Mouse (Mus musculus): ENCODE results near the gene H2afx.
"Not testable (repeated sequence)": the region's sequence is repeated elsewhere in the genome, so short reads cannot be mapped to it uniquely, and the experiment has no call there.

The H2afx gene

DNA sequence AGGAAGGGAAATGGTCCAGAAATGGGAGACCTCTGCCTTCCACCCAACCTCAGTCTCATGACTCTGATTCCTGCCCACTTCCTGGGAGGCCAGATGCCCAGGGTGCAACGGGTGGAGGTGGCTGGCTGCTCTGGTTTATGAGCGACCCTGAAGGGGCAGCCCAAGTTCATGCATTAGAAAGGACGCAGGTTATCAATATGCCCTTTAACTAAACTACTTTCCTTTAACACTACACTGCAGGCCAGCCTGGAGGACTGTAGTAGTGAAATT, 15.7 kb upstream of the H2afx start:
- no peak for DNase-seq (ENCODE audit: low read depth)

DNA sequence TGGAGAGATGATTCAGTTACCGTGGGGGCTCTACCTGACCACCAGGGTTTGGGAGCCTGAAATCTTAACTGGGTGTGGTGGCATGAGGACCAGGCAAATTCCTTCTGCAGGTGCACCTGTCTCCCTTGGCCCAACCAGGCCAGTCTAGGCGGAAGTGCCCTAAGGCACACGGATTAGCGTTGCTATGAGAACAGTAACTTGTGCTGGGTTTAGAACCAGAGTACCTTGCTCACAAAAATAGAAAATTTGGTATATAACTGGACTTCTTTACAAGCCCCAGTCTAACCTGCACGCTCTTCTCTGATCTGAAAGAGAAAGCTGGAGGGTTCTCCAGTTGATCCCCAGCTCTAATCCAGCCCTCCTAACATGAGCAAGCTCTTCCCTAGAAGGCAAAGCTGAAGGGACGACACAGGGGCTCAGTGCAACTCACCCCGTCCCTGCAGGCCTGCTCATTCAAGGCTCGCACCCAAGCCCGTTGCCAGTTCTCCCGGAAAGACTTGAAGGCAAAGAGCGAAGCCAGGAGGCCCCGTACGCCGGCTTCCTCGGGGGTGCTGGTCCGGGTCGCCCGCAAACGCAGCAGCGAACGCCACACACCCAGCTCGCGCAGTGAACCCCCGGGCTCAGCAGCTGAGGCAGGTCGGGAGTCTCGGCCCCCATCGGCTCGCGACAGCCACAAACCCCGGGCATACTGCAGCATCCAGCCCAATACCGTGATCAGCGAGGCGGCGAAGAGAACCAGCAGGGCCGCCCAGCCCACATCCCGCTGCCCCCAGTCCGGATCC, 15.2 kb upstream of the H2afx start:
- no peak for DNase-seq (ENCODE audit: low read depth)

DNA sequence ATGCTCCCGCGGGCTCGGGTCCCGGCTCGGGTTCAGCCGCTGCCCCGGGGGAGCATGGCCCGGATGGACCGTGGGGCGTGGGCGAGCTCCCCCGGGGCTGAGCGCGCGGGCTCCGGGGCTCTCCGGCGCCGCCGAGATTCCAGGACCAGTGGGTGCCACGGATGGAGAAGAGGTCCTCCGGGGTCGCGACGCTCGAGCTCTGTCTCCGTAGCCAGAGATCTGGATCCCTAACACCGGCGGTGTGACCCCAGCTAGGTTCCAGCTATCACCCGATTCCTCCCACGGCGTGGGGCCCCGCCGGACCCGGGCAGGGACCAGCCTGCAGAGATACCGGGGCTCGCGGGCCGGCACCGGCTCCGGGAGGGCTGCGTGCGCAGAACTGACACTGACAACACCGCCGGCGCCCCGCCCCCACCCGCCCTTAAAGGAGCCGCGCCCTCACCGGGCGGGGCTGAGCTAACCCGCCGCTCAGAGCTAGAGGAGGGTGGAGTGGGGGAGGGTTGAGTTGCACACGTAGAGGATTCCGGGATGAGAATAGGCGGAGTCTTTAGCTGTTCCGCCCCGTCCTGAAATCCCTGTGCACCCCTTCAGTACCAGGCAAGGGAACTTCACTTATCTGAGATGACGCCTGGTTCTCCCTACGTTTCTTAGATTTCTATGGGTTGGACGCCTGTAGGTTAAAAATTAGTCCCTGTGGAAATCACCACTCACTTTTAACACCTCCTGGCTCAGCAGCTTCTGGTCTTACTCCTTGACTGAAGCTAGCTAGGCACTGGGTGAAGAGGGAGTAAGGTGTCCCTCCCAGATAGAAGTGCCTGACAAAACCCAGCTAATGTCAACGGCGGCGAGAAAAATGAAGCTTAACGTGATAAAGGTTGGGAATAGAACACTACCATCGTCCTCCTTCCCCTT, 14.4 kb upstream of the H2afx start, which contains the start of gene C2cd2l:
C2cd2l (minus strand) TSS at position 399 of the 912 bp plus-strand sequence.
- DNase-seq (ENCODE audit: low read depth): peak; percentile 94

DNA sequence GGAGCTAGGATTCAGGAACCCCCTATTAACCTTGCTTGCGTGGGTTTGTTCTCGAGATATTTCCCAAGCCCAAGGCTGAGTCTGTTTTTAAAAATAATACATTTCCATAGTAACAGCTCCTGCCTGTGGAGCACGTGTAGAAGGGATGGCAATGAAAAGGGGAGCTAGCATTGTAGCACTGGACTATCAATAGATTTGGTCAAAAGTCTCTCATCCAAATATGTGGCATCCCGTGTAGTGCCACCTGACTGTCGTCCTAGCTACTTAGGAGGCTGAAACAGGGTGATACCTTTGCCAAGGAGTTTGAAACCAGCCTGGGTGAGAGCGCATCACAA, 13.7 kb upstream of the H2afx start:
- DNase-seq (ENCODE audit: low read depth): no peak

DNA sequence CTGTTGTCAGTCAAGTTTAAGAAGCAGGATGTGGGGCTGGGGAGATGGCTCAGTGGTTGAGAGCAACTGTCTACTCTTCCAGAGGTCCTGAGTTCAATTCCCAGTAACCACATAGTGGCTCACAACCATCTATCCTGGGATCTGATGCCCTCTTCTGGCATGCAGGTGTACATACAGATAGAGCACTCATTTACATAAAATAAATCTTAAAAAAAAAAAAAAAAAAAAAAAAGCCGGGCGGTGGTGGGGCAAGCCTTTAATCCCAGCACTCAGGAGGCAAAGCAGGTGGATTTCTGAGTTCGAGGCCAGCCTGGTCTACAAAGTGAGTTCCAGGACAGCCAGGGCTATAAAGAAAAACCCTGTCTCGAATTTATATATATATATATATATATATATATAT, 10.8 kb upstream of the H2afx start:
- not testable (repeated sequence) for DNase-seq (ENCODE audit: low read depth)

DNA sequence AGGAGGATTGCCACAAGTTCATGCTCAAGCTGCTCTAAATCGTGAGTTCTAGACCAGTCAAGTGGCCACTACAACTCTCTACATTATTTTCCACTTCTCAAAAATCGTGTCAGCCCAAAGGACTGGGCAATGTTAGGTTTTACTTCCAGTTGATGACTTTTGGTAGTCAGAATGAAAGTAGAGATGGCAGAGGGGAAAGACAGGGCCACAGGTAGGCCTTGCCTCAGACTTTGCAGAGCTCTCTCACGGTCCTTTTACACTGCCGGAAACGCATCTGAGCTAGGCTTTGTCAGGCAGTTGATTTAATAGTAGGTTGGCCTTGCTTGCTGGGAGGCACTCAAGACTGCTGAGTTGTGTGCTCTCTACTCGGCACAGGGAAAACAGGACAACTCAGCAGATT, 10.3 kb upstream of the H2afx start:
- DNase-seq (ENCODE audit: low read depth): no peak

DNA sequence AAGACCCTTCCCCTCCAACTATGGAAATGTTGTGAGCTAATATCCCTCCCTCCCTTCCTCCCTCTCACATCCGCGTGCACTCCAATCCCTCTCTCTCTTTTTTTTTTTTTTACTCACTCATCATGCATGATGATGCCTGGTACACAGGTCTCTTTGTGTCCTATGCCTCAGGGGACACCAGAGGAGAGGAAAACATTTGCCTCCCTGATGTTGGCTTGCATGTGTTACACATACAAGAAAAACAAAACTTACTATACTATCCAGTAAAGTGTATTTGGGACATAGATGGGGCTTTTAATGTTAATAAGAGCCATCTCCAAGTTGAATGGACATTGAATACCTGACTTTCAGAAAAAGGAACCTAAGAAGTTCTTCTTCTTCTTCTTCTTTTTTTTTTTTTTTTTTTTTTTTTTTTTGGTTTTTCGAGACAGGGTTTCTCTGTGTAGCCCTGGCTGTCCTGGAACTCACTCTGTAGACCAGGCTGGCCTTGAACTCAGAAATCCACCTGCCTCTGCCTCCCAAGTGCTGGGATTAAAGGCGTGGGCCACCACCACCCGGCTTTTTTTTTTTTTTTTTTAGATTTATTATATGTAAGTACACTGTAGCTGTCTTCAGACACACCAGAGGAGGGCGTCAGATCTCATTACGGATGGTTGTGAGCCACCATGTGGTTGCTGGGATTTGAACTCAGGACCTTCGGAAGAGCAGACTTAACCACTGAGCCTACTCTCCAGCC, 9.3 kb upstream of the H2afx start:
- DNase-seq (ENCODE audit: low read depth): not testable (repeated sequence)

DNA sequence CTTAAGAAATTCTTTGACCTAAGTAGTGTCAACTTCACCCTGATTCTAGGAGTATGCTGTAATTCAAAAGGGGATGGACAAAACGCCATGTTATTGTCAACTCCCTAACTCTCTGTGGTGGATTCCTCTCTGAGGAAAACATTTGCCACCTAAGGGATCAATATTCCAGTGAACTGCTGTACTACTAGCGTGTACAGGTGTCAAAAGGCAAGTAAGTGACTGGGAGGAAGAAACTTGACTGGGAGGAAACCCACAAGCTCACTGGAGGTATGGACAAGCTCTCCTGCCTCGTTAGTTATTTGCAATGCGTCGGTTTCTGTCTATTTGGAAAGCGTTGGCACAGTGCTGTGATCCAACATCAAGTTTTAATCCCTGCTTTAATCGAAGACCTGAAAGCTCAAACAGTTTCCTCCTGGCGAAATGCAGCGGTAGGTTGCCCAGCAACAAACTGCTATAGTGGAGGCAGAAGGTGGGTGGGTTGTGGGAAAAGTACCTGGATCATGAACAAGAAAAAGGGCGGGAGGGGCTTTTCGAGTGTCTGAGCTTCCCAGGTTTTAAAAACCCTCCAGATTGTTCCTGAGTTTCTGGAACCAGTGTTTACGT, 8.6 kb upstream of the H2afx start, which contains the start of gene Dpagt1:
Dpagt1 (plus strand) TSS at position 252 of the 603 bp plus-strand sequence.
- DNase-seq (ENCODE audit: low read depth): no peak

DNA sequence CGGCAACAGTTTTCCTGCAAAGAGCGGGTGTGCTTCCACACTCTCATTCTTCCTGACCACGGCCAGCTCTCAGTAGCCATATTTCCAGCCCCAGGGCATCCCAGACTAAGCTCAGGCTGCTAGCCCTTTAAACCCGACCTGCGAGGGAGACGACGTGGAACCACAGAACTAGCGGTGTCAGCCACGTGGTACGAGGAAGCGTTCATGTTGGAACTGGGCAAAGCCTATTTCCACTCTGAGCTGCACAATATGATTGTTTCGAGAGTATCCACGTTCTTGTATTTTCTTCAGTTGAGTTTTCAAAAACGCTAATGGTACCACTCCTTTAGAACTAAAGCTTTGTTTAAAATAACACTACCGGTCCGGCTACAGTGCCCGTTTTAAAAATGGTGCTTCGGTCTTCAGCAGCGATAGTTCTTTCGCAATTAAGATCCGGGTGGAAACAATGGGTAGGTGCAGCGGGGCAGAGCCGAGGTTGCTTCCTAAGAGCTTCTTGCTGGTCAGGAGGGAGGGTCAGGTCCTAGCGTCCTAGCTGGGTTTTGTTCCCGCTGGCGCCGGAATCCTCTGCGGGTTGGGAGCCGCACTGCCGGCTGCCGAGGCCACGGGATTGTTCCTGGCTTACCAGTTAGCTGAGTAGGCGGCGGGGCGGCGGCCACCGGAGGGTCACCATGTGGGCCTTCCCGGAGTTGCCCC, 8.0 kb upstream of the H2afx start:
- peak; percentile 80 for DNase-seq (ENCODE audit: low read depth)

DNA sequence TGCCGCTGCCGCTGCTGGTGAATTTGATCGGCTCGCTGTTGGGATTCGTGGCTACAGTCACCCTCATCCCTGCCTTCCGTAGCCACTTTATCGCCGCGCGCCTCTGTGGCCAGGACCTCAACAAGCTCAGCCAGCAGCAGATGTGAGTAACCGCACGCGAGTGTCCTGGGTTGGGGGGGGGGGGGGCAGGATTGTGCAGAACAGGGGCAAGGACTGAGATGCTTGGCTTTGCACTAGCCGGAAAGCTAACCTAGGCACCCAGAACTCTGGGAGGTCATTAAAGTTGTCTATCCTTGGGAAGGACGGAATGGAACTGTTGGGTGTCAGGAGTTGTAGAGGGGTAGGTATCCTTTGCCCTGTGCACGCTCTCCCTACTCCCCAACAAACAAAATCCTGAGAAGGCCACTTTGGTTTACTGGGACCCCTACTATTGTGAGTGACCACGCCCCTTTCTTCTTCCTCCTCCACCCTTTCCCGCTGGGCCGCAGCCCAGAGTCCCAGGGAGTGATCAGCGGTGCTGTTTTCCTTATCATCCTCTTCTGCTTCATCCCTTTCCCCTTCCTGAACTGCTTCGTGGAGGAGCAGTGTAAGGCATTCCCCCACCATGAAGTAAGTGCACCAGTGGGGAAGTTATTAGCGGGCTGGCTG, 7.3 kb upstream of the H2afx start:
- DNase-seq (ENCODE audit: low read depth): no peak

DNA sequence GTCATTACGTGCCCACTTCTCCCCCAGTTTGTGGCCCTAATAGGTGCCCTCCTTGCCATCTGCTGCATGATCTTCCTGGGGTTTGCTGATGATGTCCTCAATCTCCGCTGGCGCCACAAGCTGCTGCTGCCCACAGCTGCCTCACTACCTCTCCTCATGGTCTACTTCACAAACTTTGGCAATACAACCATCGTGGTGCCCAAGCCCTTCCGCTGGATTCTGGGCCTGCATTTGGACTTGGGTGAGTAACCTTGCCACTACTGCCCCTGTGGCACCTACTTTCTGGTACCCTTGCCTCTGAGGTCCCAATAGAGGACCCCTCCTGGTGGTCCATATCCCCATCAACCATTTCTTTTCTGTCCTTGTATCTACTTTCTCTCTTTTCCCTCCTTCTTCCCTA, 6.6 kb upstream of the H2afx start:
- DNase-seq (ENCODE audit: low read depth): no peak

DNA sequence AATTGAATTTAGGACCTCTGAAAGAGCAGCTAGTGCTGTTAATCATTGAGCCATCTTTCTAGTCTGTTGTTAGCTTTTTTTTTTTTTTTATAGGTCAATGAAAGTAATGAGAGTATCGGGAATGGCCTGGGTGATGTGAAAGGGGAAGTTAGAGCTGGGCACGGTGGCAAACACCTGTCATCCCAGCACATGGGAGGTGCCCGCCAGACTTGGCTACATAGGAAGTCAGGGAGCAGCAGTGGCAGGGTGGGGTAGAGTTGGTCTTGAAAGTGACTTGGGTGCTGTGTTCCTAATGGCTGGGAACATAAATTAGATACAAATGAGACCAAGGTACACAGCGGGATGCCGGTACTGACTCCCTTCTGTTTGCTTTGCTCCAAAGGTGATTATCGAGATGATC, 3.8 kb upstream of the H2afx start:
- DNase-seq (ENCODE audit: low read depth): no peak

DNA sequence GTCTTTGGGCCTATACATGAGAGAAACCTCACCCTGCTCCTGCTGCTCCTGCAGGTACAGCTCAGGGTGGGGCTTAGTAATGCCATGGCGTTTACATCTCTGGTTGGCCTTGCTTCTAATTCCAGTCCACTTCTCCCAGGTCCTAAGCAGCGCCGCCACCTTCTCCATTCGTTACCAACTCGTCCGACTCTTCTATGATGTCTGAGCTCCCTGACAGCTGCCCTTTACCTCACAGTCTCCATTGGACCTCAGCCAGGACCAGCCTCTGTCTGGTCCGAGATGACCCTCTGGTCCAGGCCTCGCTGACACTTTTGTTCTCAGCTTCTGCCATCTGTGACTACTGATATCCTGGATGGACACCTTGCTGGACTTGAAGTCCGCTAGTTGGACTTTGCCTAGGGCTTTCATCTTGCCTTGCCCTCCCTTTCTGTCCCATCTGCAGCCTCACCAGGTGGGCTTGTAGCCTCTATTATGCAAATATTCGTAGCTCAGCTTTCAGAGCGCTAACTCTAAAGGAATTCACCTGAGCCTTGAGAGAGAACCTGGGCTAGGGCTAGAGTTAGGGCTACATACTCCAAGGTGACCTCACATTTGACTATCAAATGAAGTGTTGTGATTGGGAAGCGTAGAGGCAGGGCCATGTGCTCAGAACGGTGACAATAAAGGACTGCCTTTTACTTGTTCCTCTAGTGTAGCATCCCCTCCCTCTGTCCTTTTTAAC, 1.4 kb upstream of the H2afx start:
- no peak for DNase-seq (ENCODE audit: low read depth)

DNA sequence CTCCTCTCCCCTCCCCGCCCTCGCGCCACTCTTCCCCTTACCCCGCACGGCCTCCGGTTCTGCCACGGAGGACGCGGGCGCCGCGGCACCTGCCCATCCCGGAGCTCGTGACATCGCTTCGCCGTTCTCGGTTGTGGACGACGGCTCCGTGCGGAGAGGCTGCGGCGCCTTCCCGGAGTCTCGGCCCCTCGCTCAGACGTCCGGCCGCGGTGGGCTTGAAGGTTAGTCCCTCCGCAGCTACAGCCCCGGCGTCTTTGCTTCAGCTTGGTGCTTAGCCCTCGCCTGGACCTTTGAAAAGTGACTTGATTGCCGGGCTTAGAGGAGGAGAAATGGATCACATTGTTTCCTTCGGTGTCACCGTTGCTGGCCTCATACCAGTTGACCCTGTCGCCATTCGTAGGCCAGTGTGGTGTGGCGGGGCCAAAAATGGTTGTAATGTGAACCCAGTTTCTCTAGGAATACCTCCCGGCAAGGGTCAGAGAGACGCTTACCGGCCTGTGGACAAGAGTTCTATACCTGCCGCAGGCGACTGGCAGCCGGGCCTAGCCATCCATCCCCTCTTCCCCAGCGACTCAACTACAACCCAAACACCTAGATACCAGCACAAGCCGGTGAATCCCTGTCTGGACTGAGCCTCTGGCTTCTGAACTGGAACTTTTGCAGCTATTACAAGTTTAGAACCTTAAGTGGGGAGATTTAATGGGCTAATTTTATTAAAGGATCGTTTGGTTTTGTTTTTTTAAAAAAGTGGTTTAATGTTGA, 1.0 kb downstream of the H2afx start:
- no peak for DNase-seq (ENCODE audit: low read depth)

DNA sequence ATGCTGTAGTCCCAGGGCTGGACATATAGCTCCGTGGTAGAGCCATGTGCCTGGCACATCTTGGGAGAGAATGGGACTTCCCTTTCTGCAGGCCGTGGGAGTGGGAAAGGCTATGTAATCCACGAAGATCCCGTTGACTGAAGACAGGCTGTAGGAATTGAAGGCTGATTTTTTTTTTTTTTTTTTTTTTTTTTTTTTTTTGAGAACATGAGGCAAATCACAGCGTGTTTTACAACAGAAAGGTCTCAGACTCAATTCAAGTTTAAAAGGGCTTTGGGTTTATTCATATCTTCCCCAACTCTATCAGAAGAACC, 1.6 kb downstream of the H2afx start:
- DNase-seq (ENCODE audit: low read depth): no peak

DNA sequence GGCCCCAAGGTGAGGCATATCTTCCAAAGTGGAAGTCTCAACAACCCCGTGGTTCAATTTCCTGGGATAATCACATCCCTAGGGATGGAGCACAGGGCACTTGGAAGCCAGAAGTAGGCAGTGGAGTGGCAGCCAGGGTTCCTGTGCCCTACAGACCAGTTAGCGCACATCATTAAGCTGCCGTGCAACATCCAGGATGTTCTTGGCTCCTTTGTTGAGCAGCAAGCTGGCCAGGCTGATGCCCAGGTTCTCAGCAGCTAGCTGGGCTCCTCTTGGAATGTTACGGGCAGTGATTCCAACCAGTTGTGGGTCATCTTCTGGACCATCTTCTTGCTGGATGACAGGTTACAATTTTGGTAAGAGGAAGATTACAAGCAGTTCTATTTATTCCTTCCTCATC, 2.0 kb downstream of the H2afx start:
- not testable (repeated sequence) for DNase-seq (ENCODE audit: low read depth)

DNA sequence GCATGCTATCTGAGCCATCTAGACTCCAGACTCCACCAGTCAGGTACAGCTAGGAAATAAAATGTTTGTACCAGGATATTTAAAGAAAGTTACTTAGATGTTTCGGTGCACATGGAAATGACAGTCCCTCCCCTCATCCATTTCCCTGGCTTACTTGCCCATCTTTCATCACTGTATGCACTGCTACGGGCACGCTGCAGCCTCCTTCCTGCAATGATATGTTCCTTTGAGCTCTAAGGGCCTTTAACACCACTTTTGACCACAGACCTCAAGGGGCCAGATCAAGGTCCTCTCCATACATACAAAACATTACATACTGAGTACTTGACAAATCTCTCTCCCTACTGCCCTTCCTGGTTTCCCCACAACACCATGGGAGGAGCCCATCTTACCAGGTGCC, 2.5 kb downstream of the H2afx start:
- no peak for DNase-seq (ENCODE audit: low read depth)

DNA sequence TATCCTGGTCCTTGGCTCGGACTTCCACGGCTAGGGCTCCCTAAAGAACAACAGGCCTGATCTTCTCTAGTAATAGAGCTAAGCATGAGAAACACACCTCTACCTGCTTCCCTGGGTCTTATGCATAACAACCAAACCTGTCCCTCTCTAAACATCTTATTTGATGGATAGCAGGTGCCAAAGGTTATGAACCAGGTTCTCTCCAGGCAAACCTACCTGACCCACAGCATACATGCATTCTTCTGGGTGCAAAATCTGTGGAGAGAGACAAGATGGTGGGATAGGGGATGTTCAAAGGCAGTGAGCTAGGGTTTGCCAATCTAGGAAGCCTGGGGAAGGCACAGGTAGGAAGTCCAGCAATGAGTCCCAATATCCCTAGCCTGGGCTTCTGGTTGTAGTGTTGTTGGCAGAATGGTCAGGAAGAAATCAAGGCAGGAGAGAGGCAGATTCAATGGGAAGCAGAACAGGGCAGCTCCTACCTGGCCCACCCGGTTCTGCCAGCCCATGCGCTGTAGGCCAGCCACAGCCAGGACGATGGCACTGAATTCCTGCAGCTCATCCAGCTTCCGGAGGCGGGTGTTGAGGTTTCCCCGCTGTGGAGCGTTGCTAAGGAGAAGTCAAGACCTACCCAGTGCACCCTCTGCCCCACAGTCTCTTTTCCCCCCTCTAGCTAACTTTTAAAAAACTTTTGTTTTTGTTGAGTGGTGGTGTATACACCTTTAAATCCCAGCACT, 3.1 kb downstream of the H2afx start:
- DNase-seq (ENCODE audit: low read depth): no peak

DNA sequence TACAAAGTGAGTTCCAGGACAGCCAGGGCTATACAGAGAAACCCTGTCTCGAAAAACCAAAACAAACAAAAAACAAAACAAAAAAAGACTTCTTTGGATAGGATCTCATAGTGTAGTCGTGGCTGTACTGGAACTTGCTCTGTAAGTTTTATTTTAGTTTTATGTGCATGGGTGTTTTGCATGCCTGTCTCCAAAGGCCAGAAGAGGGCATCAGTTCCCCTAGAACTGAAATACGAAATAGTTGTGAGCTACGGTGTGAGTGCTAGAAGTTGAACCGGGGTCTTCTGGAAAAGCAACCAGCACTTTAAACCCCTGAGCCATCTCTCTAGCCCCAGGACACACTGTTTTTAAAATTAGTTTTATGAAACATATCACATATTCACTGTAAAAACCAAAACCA, 4.1 kb downstream of the H2afx start:
- no peak for DNase-seq (ENCODE audit: low read depth)
